Mouse (Mus musculus): ENCODE data around the gene Creb3. TPM values are rescaled to one million over a fixed set of nuclear protein-coding genes. Genes with fewer than 3 reads are reported as not detected.
A peak's percentile ranks its signal among the peaks of the same experiment; 100 is the strongest.

The Creb3 gene
- total and polyA plus RNA-seq, 2 experiments from 2014 or later: 50.4 to 85.2 TPM

DNA sequence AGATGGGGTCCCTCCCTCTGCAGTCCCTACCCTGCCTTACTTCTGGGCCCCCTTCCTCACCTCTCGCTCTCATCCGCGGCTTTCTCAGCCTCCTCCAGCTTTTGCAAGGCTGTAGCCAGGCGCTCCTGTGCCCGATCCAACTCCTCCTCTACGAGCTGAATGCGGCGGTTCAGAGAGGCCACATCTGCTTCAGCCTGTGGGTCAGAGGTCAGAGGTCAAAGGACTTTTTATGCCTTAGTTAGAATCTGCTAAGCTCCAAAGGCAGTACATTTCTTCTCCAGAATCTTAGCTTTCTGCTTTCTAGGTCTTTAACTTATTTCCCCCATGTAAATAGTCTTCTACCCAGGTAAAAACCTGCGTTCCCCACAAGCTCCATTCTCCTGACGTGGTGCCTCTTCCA is 42.6 kb upstream of the Creb3 start:
- WGBS: 22% methylated on average over 10 of the region's 10 CpGs
- DNase-seq (ENCODE audit: low spot score): no peak
- peaks cover 15% of the 10 kb centered on the region for H3K27me3 ChIP-seq (ENCODE audit: insufficient read depth, low read length)
- 0 out of 2 replicates have a peak overlapping the region, but pooled peaks have one; percentile 5 for H3K4me3 ChIP-seq (ENCODE audit: low read depth, low read length)
- H3K27ac ChIP-seq (ENCODE audit: low read depth, low read length): no peak overlapping the region
- H3K9me3 ChIP-seq (ENCODE audit: low read length): no peaks in the 10 kb centered on the region
- peak overlapping the region; percentile 28 for H3K4me2 ChIP-seq (ENCODE audit: low read depth, low read length, poor library complexity, severe bottlenecking)
- peaks cover 7% of the 10 kb centered on the region; the same call in 1 of the 2 replicates for H3K4me1 ChIP-seq (ENCODE audit: insufficient read depth, low read length)
- ATAC-seq (ENCODE audit: low FRiP score): no peak
- 0 out of 2 replicates have a peak overlapping the region, but pooled peaks have one; percentile 33 for H3K9ac ChIP-seq (replicated peaks; ENCODE audit: low read length, poor library complexity, severe bottlenecking)
- no peak for TF ChIP-seq CTCF (IDR thresholded peaks at IDR 0.05)
- no peaks in the 10 kb centered on the region for H3K36me3 ChIP-seq (ENCODE audit: insufficient read depth, low read length)

GRCm38 (mm10) chr4:43519956-43520355 is 42.2 kb upstream of the Creb3 start:
- peaks cover 7% of the 10 kb centered on the region; the same call in 1 of the 2 replicates for H3K4me1 ChIP-seq (ENCODE audit: insufficient read depth, low read length)
- DNase-seq (ENCODE audit: low spot score): peak; percentile 90
- no peaks in the 10 kb centered on the region for H3K9me3 ChIP-seq (ENCODE audit: low read length)
- no peak overlapping the region for H3K27ac ChIP-seq (ENCODE audit: low read depth, low read length)
- WGBS: 15% methylated on average over 6 of the region's 6 CpGs
- peak overlapping the region; percentile 28 for H3K4me2 ChIP-seq (ENCODE audit: low read depth, low read length, poor library complexity, severe bottlenecking)
- no peaks in the 10 kb centered on the region for H3K36me3 ChIP-seq (ENCODE audit: insufficient read depth, low read length)
- peak; percentile 66; the same call in 1 of the 2 replicates for ATAC-seq (ENCODE audit: low FRiP score)
- peaks cover 15% of the 10 kb centered on the region for H3K27me3 ChIP-seq (ENCODE audit: insufficient read depth, low read length)
- no peak overlapping the region for H3K9ac ChIP-seq (replicated peaks; ENCODE audit: low read length, poor library complexity, severe bottlenecking)
- H3K4me3 ChIP-seq (ENCODE audit: low read depth, low read length): 0 out of 2 replicates have a peak overlapping the region, but pooled peaks have one; percentile 5
- no peak for TF ChIP-seq CTCF (IDR thresholded peaks at IDR 0.05)

DNA sequence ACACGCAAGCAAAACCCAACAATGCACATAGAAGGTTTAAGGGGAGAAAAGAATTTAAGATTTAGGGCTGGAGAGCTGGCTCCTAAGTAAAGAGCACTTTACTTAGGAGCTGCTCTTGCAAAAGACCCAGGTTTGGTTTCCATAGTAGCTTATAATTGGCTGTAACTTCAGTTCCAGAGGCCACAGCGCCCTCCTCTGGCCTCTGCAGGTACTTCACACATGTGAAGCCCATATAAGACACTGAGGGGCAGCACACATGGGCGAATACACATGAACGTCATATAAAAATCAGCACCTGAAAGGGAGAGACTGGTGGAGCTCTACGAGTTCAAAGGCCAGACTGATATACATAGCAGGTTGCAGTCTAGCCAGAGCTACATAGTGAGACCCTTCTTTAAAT is 34.3 kb upstream of the Creb3 start:
- WGBS: 60% methylated on average over 5 of the region's 5 CpGs
- no peaks in the 10 kb centered on the region for H3K9me3 ChIP-seq (ENCODE audit: low read length)
- no peak overlapping the region for H3K4me3 ChIP-seq (ENCODE audit: low read depth, low read length)
- ATAC-seq (ENCODE audit: low FRiP score) (no peak), DNase-seq (ENCODE audit: low spot score) (no peak)
- no peak overlapping the region for H3K4me2 ChIP-seq (ENCODE audit: low read depth, low read length, poor library complexity, severe bottlenecking)
- TF ChIP-seq CTCF (IDR thresholded peaks at IDR 0.05): peak; percentile 53
- no peak overlapping the region for H3K9ac ChIP-seq (replicated peaks; ENCODE audit: low read length, poor library complexity, severe bottlenecking)
- H3K27ac ChIP-seq (ENCODE audit: low read depth, low read length): no peak overlapping the region
- H3K4me1 ChIP-seq (ENCODE audit: insufficient read depth, low read length): peaks cover 7% of the 10 kb centered on the region; the same call in 1 of the 2 replicates
- H3K36me3 ChIP-seq (ENCODE audit: insufficient read depth, low read length): peaks cover 19% of the 10 kb centered on the region
- H3K27me3 ChIP-seq (ENCODE audit: insufficient read depth, low read length): peaks cover 10% of the 10 kb centered on the region

- peaks cover 4% of the 10 kb centered on the region; the same call in 1 of the 2 replicates for H3K27me3 ChIP-seq (ENCODE audit: insufficient read depth, low read length)
- DNase-seq (ENCODE audit: low spot score) (no peak), ATAC-seq (ENCODE audit: low FRiP score) (no peak)
- WGBS: 79% methylated on average over 9 of the region's 9 CpGs
- H3K27ac ChIP-seq (ENCODE audit: low read depth, low read length): no peak overlapping the region
- H3K4me1 ChIP-seq (ENCODE audit: insufficient read depth, low read length): peaks cover 7% of the 10 kb centered on the region; the same call in 1 of the 2 replicates
- no peak overlapping the region for H3K9ac ChIP-seq (replicated peaks; ENCODE audit: low read length, poor library complexity, severe bottlenecking)
- no peak overlapping the region for H3K4me2 ChIP-seq (ENCODE audit: low read depth, low read length, poor library complexity, severe bottlenecking)
- TF ChIP-seq CTCF (IDR thresholded peaks at IDR 0.05): peak; percentile 44
- no peaks in the 10 kb centered on the region for H3K9me3 ChIP-seq (ENCODE audit: low read length)
- H3K4me3 ChIP-seq (ENCODE audit: low read depth, low read length): no peak overlapping the region
- peaks cover 25% of the 10 kb centered on the region for H3K36me3 ChIP-seq (ENCODE audit: insufficient read depth, low read length)
These were observed 33.6 kb upstream of the Creb3 start for GRCm38 (mm10) chr4:43528487-43528886.

DNA sequence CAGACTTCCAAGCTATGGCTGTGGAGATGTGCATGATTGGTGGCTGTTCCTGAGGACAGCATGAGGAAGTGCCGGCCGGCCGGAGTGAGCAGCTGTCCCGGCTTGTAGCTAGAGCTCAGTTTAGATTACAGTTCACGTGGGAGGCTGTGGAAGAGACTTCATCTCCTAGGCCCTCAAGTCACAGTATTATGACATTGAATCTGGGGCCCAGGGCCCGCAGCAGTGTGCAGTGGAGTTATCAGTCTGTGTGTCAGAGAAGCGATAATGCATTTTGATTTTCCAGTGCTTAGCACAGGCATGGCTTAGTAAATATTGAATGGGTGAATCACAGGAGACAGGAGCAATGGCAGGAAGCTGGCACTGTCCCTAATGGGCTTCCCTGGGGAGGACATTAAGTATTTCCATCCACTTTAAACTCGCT is 32.0 kb upstream of the Creb3 start:
- Histone ChIP-seq H3K9me3 (ENCODE audit: low read length) (no peaks in the 10 kb centered on the region), H3K27ac (ENCODE audit: low read depth, low read length) (no peak overlapping the region), H3K36me3 (ENCODE audit: insufficient read depth, low read length) (peaks cover 36% of the 10 kb centered on the region), H3K4me1 (ENCODE audit: insufficient read depth, low read length) (no peaks in the 10 kb centered on the region), H3K9ac (replicated peaks; ENCODE audit: low read length, poor library complexity, severe bottlenecking) (no peak overlapping the region), H3K4me3 (ENCODE audit: low read depth, low read length) (no peak overlapping the region), H3K27me3 (ENCODE audit: insufficient read depth, low read length) (peaks cover 4% of the 10 kb centered on the region; the same call in 1 of the 2 replicates), H3K4me2 (ENCODE audit: low read depth, low read length, poor library complexity, severe bottlenecking) (no peak overlapping the region)
- DNase-seq (ENCODE audit: low spot score): no peak
- WGBS: 66% methylated on average over 8 of the region's 8 CpGs
- ATAC-seq (ENCODE audit: low FRiP score): no peak
- TF ChIP-seq CTCF (IDR thresholded peaks at IDR 0.05): no peak

DNA sequence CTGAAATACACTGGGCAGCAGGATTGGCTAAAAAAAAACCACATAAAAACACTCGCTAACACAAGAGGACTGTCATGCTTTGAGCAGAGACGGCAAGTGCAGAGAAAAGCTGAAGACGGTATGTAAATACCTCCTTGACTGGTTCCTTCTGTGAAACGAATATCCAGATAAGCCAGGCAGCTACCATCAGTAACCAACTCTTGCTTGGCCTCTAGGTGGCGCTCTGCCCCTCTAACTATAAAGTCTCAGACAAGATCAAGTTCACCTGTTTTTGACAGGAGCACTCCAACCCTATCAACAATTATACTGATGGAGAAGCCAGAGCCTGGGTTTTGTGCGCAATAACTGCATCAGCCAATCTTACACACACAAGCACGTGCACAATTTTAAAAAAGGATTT is 31.6 kb upstream of the Creb3 start:
- ATAC-seq (ENCODE audit: low FRiP score): no peak
- 20% methylated on average over 7 of the region's 7 CpGs for WGBS
- no peaks in the 10 kb centered on the region for H3K27me3 ChIP-seq (ENCODE audit: insufficient read depth, low read length)
- no peak overlapping the region for H3K4me3 ChIP-seq (ENCODE audit: low read depth, low read length)
- no peak overlapping the region for H3K27ac ChIP-seq (ENCODE audit: low read depth, low read length)
- H3K36me3 ChIP-seq (ENCODE audit: insufficient read depth, low read length): peaks cover 41% of the 10 kb centered on the region
- no peaks in the 10 kb centered on the region for H3K9me3 ChIP-seq (ENCODE audit: low read length)
- no peak overlapping the region for H3K9ac ChIP-seq (replicated peaks; ENCODE audit: low read length, poor library complexity, severe bottlenecking)
- peak; percentile 78 for DNase-seq (ENCODE audit: low spot score)
- no peak overlapping the region for H3K4me2 ChIP-seq (ENCODE audit: low read depth, low read length, poor library complexity, severe bottlenecking)
- H3K4me1 ChIP-seq (ENCODE audit: insufficient read depth, low read length): no peaks in the 10 kb centered on the region
- TF ChIP-seq CTCF (IDR thresholded peaks at IDR 0.05): peak; percentile 86

Measured in midbrain, postnatal 0 days (tissue).